Mouse (Mus musculus): ENCODE results near the gene Serpina3k.
"Not testable (repeated sequence)": the region's sequence is repeated elsewhere in the genome, so short reads cannot be mapped to it uniquely, and the experiment has no call there.

DNA sequence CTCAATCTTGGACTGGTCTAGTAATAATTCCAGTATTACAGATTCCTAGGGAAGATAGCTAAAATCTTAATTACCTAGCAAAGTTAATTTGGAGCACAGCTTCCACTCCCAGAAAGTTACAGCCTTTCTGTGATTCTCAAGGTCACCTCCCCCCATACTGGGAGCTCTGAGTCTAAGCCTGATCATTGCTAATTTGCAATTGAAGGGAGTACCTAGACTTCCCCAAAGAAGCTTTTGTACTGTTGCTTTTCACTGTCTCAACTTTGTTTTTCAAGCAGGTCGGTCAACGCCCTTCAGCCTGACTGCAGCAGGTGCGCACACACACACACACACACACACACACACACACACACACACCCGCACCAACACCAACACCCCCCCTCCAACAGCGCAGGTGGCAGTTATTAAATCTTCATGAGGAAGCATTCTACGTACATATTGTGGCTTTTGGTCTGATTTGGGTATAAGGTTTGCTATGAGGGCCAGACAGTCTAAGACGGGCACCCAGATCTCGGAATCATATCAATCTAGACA, 42.9 kb downstream of the Serpina3k start:
- TF ChIP-seq CTCF (conservative IDR thresholded peaks at IDR 0.05; ENCODE audit: low read length); NANOG (IDR thresholded peaks at IDR 0.05; ENCODE audit: borderline replicate concordance, low read length): not testable (repeated sequence)

All from E14TG2a.4 (cell line).